Mouse (Mus musculus) brain, embryonic 14.5 days (tissue): Measurements from ENCODE around the gene Pde5a.

Experiments
- CTCF ChIP-seq: fragments of 200-500 bp; IDR thresholded peaks from 2 replicates; pipeline ENCODE4 v1.5.1; 2012; ENCODE audit warnings: inconsistent platforms, mild to moderate bottlenecking, moderate library complexity, borderline replicate concordance; ENCODE audit not compliant: insufficient read depth, insufficient read length; ENCODE audit errors: extremely low read depth
- POLR2A ChIP-seq: fragments of 200-500 bp; IDR thresholded peaks from 2 replicates; pipeline ENCODE4 v1.6.1; 2012; ENCODE audit warnings: mild to moderate bottlenecking, inconsistent platforms, borderline replicate concordance; ENCODE audit not compliant: poor library complexity, insufficient read depth, insufficient read length, severe bottlenecking; ENCODE audit errors: extremely low read depth

- TF ChIP-seq POLR2A: no peak
- TF ChIP-seq CTCF: no peak
Observed at GRCm38 (mm10) chr3:122848410-122849034, 119.8 kb downstream of the Pde5a start.
